Mouse (Mus musculus) cerebellum, adult 11-12 months (tissue): ENCODE measurements around the gene Ubl4a.
"Not testable (repeated sequence)": the region's sequence is repeated elsewhere in the genome, so short reads cannot be mapped to it uniquely, and the experiment has no call there.

Experiments used
- DNase-seq: peaks from one replicate; pipeline ENCODE4 v3.0.0; 2022

Gene Ubl4a

GRCm38 (mm10) chrX:74372888-74373549, at the start of gene Ubl4a, which contains the start of gene Slc10a3:
TSS of gene Ubl4a (minus strand) at chrX:74373218.
TSS of gene Slc10a3 (minus strand) at chrX:74373349.
- DNase-seq: peak; percentile 85

DNA sequence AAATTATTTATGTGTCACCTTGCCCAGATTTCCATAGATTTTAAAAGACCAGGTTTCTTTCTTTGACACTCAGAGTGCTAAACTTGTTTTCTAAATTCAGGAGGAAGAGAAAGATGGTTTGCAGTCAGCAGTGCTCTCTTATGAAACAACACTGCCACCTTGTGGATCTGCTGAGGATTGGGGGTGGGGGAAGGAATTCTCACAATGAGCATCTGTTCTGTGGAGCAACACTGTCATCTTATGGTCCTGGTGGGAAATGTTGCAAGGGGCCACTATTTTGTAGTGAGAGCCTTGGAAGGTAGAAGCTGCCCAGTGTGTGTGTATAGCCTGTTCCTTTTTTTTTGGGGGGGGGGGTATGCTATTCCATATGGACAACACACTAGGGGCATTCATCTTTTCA, 40.4 kb upstream of the Ubl4a start:
- DNase-seq: peak; percentile 61

GRCm38 (mm10) chrX:74408340-74408739, 35.3 kb upstream of the Ubl4a start:
- DNase-seq: no peak

DNA sequence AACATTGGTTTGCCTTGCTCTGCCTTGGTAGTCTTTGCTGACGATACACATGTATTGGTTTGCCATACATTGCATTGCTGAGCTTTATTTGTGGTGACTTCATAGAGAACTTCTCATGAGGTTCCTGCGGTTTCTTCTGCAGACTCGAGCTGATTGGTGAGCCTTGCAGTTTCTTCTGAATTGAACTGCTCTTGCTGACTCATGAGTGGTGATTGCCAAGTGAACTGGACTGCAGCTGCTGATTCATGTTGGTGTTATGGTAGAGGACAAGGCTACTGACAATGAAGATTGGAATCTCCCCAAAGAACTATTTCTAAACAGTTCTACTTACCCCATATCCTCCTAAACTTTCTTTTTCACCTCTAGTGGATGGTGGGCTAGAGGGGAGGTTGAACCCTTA, 27.1 kb upstream of the Ubl4a start:
- no peak for DNase-seq

DNA sequence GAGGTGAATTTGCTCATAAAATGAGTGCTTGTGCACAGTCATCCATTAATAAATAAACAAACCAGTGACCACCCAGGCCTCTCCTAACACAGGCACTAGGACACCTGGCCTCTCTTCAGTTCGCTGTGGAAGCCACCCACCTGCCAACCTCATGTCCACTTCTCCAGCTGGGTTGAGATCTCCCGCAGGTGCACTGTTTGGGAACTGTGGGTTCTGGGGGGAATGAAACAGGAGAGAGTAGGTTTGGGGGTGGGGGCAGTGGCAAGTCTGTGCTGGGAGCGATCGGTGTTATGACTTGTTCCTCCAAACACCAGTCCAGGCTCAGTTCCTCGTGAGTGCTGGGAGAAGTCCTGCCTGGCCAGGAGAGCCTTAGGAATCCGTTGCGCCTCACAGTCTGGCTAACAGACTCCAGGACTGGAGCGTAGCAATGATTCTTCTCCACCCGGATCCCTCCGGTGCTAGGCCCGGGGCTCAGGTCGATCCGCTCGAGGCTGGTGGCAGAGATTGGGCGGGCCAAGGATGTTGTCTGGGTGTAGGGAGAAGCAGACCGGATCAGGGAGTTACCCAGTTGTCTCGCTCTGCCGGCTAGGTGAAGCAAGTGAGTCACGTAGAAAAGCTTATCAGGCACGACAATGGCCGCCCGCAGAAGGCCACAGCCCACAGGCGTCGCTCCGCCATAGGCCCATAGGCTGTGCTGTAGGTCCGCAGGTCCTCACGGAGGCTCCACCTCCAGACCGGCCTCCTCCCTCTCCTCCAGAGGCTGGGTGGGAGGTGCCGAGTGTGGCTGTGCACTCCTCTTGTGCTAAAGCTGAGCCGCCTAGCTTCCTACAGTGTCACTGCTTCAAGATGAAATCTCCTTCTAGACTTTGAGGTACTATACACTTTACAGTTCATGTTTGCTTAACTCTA, 19.8 kb upstream of the Ubl4a start, which contains the start of the genes Fam3a and Ikbkg:
Gene Fam3a, minus strand, starts transcription at position 738 of the 909 bp plus-strand sequence.
Gene Ikbkg, plus strand, starts transcription at position 756 of the 909 bp plus-strand sequence.
- peak; percentile 87 for DNase-seq

- no peak for DNase-seq
Observed at GRCm38 (mm10) chrX:74388153-74388552, 15.1 kb upstream of the Ubl4a start.

DNA sequence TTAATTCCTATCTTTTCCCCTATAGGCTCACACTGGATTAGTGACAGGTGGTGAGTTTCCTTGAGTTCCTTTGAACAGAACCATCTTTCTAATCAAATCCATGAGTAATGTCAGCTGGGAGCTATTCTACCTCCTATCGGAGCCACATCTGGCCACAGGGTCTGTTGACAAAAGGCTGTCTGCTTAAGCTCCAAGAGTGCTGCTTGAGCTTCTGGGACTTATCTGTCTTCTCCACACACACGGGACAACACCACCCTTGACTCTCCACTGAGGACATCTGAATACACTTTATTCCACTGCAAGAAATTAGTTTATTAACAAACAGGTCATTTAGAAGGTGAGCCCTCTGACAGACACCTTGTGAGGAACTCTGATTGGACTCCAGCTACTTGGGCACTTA, 11.4 kb upstream of the Ubl4a start:
- no peak for DNase-seq

DNA sequence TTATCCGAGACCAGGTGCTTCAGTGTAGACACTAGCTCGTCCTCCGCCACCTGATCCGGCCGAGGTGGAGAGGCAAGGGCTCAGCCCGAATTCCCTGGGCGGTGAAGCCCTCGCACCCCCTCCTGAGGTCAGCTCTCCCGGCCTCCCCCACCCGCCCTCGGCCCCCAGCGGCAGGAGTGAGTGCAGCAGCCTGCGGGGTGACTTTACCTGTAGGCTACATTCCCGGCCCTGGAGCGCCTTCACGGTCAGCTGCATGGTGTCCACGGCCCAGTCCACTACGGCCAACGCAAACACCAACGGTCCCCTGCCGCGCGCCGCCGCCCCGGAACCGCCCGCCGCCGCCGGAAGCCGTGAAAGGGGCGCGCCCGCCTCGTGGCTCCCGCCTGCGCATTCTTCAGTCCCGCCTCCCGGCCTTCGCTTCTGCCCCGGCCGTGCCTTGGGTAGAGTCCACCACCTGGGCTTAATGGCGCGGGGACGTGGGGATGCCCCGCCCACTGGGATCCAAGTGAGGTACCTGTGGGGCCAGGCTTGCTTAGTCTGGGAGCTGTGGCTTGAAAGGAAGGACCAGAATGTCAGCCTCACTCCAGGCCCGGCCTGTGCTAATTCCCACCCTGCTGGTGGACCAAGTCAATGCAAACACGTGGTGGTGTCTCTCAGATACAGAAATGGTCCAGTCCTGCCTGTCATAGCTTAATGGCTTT, 4.7 kb downstream of the Ubl4a start:
- DNase-seq: peak; percentile 71

DNA sequence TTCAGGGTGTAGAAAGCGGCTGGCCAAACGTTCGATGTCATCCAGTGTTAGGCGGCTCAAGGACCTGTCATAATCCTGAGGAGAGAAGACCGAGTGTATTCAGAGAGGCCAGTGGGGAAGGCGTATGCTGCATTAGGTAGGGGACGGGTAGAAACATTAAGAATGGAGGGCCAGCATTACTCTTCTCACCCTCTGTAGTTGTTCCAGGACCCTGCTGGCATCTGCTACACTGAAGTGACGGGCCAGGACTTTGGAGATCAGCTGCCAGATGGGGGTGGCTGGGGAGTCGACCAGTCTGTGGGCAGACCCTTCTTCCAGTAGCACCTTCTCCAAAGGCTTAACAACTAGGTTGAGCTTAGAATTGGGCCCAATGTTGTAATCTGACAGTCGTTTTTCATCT, 5.5 kb downstream of the Ubl4a start:
- no peak for DNase-seq

- no peak for DNase-seq
Observed at GRCm38 (mm10) chrX:74359171-74359570, 13.8 kb downstream of the Ubl4a start.

- not testable (repeated sequence) for DNase-seq
Observed at GRCm38 (mm10) chrX:74357069-74357468, 15.9 kb downstream of the Ubl4a start.

- DNase-seq: peak; percentile 83
Observed at GRCm38 (mm10) chrX:74353467-74353770, 19.6 kb downstream of the Ubl4a start, which contains the start of gene Lage3. TSS of gene Lage3 (minus strand) at chrX:74353618.

DNA sequence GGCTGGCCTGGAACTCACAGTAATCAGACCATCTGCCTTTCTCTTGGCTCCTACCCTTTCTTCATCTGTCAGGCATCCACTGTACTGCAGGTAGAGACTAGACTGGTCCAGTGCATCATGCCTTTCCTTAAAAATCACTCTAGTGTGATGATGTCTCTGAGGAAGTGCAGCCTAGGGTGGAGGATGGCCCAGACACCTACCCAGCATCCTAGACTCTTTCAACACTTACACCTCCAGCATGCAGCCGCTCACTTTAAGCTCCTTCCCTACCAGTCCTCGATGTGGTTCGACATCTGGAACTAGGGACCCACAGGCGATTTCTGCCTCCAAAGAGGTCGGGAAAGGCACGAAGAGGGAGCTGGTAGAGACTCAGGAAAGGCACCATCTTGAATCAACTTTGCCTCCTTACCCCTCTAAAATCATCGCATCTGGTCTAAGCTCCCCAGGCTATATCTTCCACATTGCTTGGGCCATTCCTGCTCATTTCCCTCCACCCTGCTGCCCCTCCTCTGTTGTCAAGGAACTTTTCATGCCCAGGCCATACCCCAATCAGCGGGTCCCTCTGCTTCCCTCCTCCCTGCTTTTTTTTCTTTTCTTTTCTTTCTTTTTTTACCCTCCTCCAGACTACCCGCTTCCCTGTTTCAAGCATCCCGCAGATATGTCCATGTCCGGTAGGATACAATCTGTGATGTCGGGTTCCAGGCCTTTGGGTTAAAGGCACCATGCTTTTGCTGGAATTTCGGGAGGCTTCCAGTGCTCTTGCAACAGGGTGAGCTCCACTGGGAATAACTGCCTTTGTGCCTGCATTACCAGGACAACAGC, 20.2 kb downstream of the Ubl4a start:
- DNase-seq: no peak

DNA sequence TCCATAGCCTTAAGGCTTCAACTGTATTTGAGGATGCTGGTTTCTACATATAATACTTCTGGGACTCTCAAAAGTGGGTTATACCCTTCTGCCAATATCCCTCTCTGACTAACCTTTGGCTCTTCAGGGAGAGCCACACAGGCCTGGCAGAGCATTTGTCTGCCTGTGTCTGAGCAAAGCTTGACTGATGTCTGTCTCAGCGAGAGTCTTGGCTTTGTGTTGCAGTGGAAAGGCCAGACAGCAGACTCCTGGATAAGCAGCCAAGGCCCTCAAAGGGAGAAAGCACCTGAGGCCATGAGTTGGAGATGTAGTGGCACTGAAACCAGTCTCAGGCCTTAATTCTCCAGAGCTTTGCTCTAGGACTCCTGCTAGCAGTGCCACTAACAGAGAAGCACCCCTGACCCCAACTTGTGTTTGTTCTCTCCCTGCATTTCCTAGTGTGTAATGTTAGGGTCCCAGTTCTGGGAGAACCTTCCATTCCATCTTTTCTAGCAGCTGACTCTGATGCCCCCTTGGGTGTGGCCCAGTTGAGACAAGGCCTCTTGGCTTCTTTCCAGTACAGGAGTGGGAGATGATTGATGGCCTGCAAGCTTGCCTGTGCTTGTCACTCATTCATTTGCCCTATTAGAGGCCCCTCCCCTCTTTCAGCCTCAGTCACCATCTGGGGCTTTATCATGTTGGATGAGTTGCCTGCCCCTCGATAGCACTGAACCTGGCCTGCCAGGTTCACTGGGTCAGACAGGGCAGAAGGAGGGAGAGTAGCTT, 42.7 kb downstream of the Ubl4a start:
- peak; percentile 34 for DNase-seq

DNA sequence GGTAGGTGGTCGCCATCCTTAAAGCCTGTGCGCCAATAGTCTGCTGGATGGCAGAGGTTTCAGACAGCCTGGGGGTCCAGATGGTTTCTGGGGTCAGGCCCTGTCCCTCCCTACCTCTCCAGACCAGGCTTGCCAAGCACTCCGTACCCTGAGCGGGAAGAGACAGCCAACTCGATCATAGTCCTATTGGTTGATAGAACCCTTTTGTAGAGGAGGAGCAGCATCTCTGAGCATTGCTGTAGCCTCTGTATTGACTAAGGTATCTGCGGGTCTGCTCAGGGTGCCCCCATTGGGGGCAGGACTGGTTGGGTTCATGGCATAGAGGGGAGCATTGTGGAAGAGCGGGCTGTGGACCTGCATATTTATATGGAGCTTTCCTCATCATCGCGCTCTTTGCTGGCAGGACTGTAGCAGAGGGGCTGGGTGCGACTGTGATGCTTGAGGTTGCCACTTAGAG, 43.8 kb downstream of the Ubl4a start:
- DNase-seq: no peak

GRCm38 (mm10) chrX:74328725-74329161, 44.3 kb downstream of the Ubl4a start, which contains the start of gene Plxna3:
TSS of gene Plxna3 (plus strand) at chrX:74329066.
- peak; percentile 71 for DNase-seq
